Mouse (Mus musculus) midbrain, embryonic 14.5 days (tissue): ENCODE results near the gene E130308A19Rik. TPM values are rescaled to one million over a fixed set of nuclear protein-coding genes. Genes with fewer than 3 reads are reported as not detected.

Experiments used
- ATAC-seq: fragments of 200-750 bp; cut with Nextera tagmentation; 2 replicates; pipeline ENCODE4 v1.8.0; 2017; ENCODE audit warnings: moderate number of reproducible peaks, moderate library complexity; ENCODE audit not compliant: low FRiP score, low TSS enrichment
- DNase-seq: peaks from one replicate; pipeline ENCODE4 v3.0.0-alpha.2; 2015
- H3K27ac ChIP-seq: fragments of 300-500 bp; sonication (generic); replicated peaks from 2 replicates; pipeline ENCODE4 v1.5.1; 2014; ENCODE audit warnings: mild to moderate bottlenecking, low read depth, low read length, moderate library complexity
- H3K27me3 ChIP-seq: fragments of 300-500 bp; sonication (generic); 2 replicates; pipeline ENCODE4 v1.6.1; 2014; ENCODE audit warnings: low read length, control low read depth, mixed read lengths; ENCODE audit not compliant: control insufficient read depth, insufficient read depth
- H3K36me3 ChIP-seq: fragments of 300-500 bp; sonication (generic); 2 replicates; pipeline ENCODE4 v1.6.1; 2014; ENCODE audit warnings: low read length, control low read depth; ENCODE audit not compliant: control insufficient read depth, insufficient read depth
- H3K4me1 ChIP-seq: fragments of 300-500 bp; sonication (generic); 2 replicates; pipeline ENCODE4 v1.6.1; 2014; ENCODE audit warnings: mild to moderate bottlenecking, antibody characterized with exemption, low read length, control low read depth; ENCODE audit not compliant: control insufficient read depth, insufficient read depth
- H3K4me2 ChIP-seq: fragments of 300-500 bp; sonication (generic); 2 replicates; pipeline ENCODE4 v1.6.1; 2014; ENCODE audit warnings: mild to moderate bottlenecking, low read length, moderate library complexity
- H3K4me3 ChIP-seq: fragments of 300-500 bp; sonication (generic); replicated peaks from 2 replicates; pipeline ENCODE4 v1.5.1; 2014; ENCODE audit warnings: low read depth, low read length
- H3K9ac ChIP-seq: fragments of 300-500 bp; sonication (generic); replicated peaks from 2 replicates; pipeline ENCODE4 v1.6.1; 2014; ENCODE audit warnings: mild to moderate bottlenecking, low read length, moderate library complexity
- H3K9me3 ChIP-seq: fragments of 300-500 bp; sonication (generic); 2 replicates; pipeline ENCODE4 v1.6.1; 2016; ENCODE audit warnings: low read length, control low read depth, mixed read lengths; ENCODE audit not compliant: control insufficient read depth
- WGBS: fragments of 180-500 bp; shearing (Covaris S2); extraction: QIAGEN DNeasy Blood & Tissue Kit; methylation state at CpG from one replicate; pipeline ENCODE4 v1.1.7; 2014; 5-methylcytosine and 5-hydroxymethylcytosine counted together
- polyA plus RNA-seq: library from polyadenylated mRNA; unstranded; fragments of >200 nt; fragmentation: Nextera tagmentation; extraction: Ambion mirVana; gene quantifications from 2 replicates; pipeline ENCODE4 v1.2.1, GENCODE M21; 2014

Gene E130308A19Rik
- polyA plus RNA-seq, 1 experiment from 2014 or later = 62.2 TPM

DNA sequence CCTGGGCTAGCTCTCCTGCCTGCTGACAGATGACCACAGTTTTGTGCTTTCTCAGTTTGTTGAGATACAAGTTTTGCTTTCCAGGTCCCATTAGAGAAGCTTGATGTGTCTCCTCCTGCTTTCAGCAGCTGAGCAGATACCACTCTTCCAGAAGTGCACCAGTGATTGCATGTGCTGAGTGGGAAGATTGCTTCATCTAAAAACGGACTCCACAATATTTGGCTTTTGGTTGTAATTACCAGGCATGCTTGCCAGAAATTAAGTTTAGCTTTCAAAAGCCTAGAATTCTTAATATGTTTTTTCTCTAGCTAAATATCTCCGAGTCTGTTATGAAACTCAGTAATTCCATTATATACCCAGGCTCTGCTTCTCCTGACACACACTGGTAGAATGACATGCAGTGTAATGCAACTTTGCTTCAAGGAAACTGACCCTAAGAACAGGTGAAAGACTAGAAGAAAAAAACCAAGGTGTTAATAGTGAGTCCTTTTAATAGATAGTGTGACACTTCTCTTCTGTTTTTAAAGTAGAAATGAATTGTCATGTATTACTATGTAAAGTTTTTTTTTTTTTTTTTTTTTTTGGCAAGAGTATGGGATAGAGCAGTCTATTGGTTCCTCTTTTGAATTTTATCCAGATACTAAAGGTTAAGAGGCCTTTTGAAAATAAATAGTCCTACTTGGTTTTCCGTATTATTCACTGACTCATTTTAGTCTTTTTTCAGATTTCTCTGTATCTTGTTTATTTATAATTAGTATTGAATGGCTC, 40.7 kb downstream of the E130308A19Rik start:
- H3K4me1 ChIP-seq = no peaks in the 10 kb centered on the region
- H3K4me3 ChIP-seq = no peak overlapping the region
- no peak overlapping the region for H3K4me2 ChIP-seq
- 92% methylated on average over 3 of the region's 3 CpGs for WGBS
- DNase-seq (no peak), ATAC-seq (no peak)
- no peak overlapping the region for H3K9ac ChIP-seq
- H3K27me3 ChIP-seq = no peaks in the 10 kb centered on the region
- no peaks in the 10 kb centered on the region for H3K9me3 ChIP-seq
- no peak overlapping the region for H3K27ac ChIP-seq
- no peaks in the 10 kb centered on the region for H3K36me3 ChIP-seq

DNA sequence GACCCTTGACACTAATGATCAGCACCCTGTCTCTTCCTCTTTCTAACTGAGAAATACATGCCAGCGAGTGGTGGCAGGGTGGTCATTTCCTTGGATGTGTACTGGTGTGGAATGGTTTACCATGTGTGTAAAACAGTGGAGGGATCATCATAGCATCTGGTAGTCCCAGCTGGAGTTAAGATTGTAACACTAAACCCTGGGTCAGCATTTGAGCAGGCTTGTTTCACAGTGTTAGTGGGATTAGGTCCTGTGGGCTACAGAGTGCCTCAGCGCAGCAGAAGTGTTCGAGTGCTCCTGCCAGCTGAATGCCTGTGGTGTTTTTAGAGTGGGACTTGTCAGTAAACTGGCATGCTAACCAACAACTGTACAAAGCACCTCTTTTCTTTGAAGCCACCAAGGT, 42.0 kb downstream of the E130308A19Rik start:
- Histone ChIP-seq H3K4me3 (no peak overlapping the region), H3K9me3 (no peaks in the 10 kb centered on the region), H3K36me3 (no peaks in the 10 kb centered on the region), H3K27me3 (no peaks in the 10 kb centered on the region), H3K27ac (no peak overlapping the region), H3K9ac (no peak overlapping the region), H3K4me2 (no peak overlapping the region), H3K4me1 (no peaks in the 10 kb centered on the region)
- DNase-seq = no peak
- ATAC-seq = no peak
- 46% methylated on average over 3 of the region's 3 CpGs for WGBS

- H3K9me3 ChIP-seq = no peaks in the 10 kb centered on the region
Measured at GRCm38 (mm10) chr4:59669131-59669530, 43.1 kb downstream of the E130308A19Rik start.

GRCm38 (mm10) chr4:59670015-59670414, 44.0 kb downstream of the E130308A19Rik start:
- Histone ChIP-seq H3K9me3 (no peaks in the 10 kb centered on the region), H3K27me3 (no peaks in the 10 kb centered on the region), H3K4me1 (peaks cover 3% of the 10 kb centered on the region; the same call in 1 of the 2 replicates), H3K9ac (no peak overlapping the region), H3K4me2 (no peak overlapping the region), H3K4me3 (no peak overlapping the region), H3K36me3 (no peaks in the 10 kb centered on the region), H3K27ac (no peak overlapping the region)
- ATAC-seq = no peak
- 81% methylated on average over 2 of the region's 2 CpGs for WGBS
- DNase-seq = no peak

More at GRCm38 (mm10) chr4:59669131-59669530, 43.1 kb downstream of the E130308A19Rik start:
- 100% methylated on average over 1 of the region's 1 CpGs for WGBS
- Histone ChIP-seq H3K9ac (no peak overlapping the region), H3K36me3 (no peaks in the 10 kb centered on the region), H3K4me1 (no peaks in the 10 kb centered on the region), H3K27me3 (no peaks in the 10 kb centered on the region), H3K27ac (no peak overlapping the region), H3K4me3 (no peak overlapping the region), H3K4me2 (no peak overlapping the region)
- ATAC-seq (no peak), DNase-seq (no peak)

DNA sequence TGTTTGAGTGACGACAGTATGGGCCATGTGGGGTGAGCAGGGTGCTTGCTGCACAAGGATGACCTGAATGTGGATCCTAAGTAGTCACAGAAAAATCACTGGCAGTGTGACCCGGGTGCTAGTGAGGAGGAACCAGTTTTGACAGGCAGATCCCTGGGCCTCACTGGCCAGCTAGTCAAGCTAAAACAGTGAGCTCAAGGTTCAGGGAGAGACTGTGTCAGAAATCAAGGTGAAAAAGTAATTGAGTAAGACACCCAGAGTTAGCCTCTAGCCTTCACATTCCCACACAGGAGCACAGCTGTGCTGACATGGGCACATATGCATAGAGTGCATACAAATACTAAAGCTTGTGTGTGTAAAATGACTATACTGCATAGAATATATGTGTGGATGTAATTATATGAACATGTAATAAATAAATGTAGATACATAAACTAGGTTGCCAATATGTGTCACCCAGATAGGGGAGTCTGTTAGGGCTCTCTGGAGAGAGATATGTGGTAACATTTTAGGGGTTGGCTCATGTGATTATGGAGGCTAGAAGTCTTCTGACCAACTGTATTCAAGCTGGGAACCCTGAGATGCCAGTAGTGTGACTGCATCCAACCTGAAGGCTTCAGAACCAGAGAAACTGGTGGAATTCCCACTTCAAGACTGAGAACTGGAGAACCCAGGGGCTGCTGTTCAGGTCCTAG, 47.6 kb downstream of the E130308A19Rik start:
- ATAC-seq (no peak), DNase-seq (no peak)
- WGBS = 84% methylated on average over 2 of the region's 2 CpGs
- H3K4me1 ChIP-seq = peaks cover 5% of the 10 kb centered on the region; the same call in 1 of the 2 replicates
- H3K4me2 ChIP-seq = no peak overlapping the region
- H3K27ac ChIP-seq = 0 out of 2 replicates have a peak overlapping the region, but pooled peaks have one; percentile 6
- H3K4me3 ChIP-seq = no peak overlapping the region
- no peaks in the 10 kb centered on the region for H3K27me3 ChIP-seq
- H3K9me3 ChIP-seq = no peaks in the 10 kb centered on the region
- H3K36me3 ChIP-seq = no peaks in the 10 kb centered on the region
- H3K9ac ChIP-seq = no peak overlapping the region

GRCm38 (mm10) chr4:59674929-59675679, 49.1 kb downstream of the E130308A19Rik start:
- H3K9me3 ChIP-seq = no peaks in the 10 kb centered on the region

DNA sequence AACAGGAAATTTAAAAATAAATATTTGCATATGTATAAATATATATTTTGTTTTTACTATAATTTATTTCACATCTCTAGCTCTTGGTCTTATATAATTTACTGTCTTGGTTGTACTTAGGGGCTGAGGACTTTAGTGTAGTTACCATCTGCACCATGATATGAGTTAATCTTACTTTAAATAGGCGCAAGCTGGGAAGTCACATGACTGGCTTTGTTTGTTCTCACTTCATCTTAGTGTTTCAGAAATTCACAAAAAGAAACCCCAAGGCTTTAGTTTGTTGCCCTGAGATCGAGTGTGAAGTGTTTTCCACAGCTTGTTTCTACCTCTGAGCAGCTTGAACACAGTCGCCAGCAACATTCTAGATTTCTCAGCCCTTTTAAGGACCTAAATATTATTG, 49.7 kb downstream of the E130308A19Rik start:
- Histone ChIP-seq H3K36me3 (no peaks in the 10 kb centered on the region), H3K4me2 (no peak overlapping the region), H3K4me1 (peaks cover 5% of the 10 kb centered on the region; the same call in 1 of the 2 replicates), H3K4me3 (no peak overlapping the region), H3K27me3 (no peaks in the 10 kb centered on the region), H3K9me3 (no peaks in the 10 kb centered on the region), H3K27ac (0 out of 2 replicates have a peak overlapping the region, but pooled peaks have one; percentile 32), H3K9ac (no peak overlapping the region)
- ATAC-seq (no peak), DNase-seq (peak; percentile 38)
- WGBS = 48% methylated on average over 3 of the region's 3 CpGs

More at GRCm38 (mm10) chr4:59674929-59675679, 49.1 kb downstream of the E130308A19Rik start:
- Histone ChIP-seq H3K36me3 (no peaks in the 10 kb centered on the region), H3K4me2 (no peak overlapping the region), H3K27ac (peak overlapping the region; percentile 63; the same call in 1 of the 2 replicates), H3K27me3 (no peaks in the 10 kb centered on the region), H3K9ac (no peak overlapping the region), H3K4me3 (no peak overlapping the region), H3K4me1 (peaks cover 5% of the 10 kb centered on the region; the same call in 1 of the 2 replicates)
- 74% methylated on average over 8 of the region's 8 CpGs for WGBS
- DNase-seq (no peak), ATAC-seq (no peak)

GRCm38 (mm10) chr4:59681383-59681782, 55.4 kb downstream of the E130308A19Rik start:
- H3K9me3 ChIP-seq = no peaks in the 10 kb centered on the region
- H3K36me3 ChIP-seq = no peaks in the 10 kb centered on the region
- no peak for ATAC-seq
- no peaks in the 10 kb centered on the region for H3K27me3 ChIP-seq
- no peak for DNase-seq
- no peaks in the 10 kb centered on the region for H3K4me1 ChIP-seq
- 97% methylated on average over 1 of the region's 1 CpGs for WGBS
- no peak overlapping the region for H3K4me2 ChIP-seq
- H3K27ac ChIP-seq = no peak overlapping the region
- H3K4me3 ChIP-seq = no peak overlapping the region
- no peak overlapping the region for H3K9ac ChIP-seq
